Mouse (Mus musculus) Patski (cell line): ENCODE data around the gene Kpna6. TPM values are rescaled to one million over a fixed set of nuclear protein-coding genes. Genes with fewer than 3 reads are reported as not detected.

Experiments
- ATAC-seq: fragments of 100-300 bp; one replicate; pipeline ENCODE4 v1.8.0; 2021
- CTCF ChIA-PET: fragments of 350-600 bp; sonication (Branson Sonifier 250); formaldehyde crosslinking; loops from one replicate; lab custom pipeline; 2022; ENCODE audit warnings: inconsistent platforms; lab: Charles Lee
- POLR2A ChIA-PET: fragments of 350-600 bp; sonication (Branson Sonifier 250); formaldehyde crosslinking; loops from one replicate; lab custom pipeline; 2022; ENCODE audit warnings: antibody characterized with exemption, inconsistent platforms; lab: Charles Lee
- DNase-seq: peaks from one replicate; pipeline ENCODE4 v3.0.0-alpha.2; 2011; ENCODE audit warnings: low read depth, low spot score
- H3K27me3 ChIP-seq: fragments of 371-371 bp; one replicate; pipeline ENCODE4 v1.5.1; 2021
- CTCF ChIP-seq: fragments of 100-300 bp; IDR thresholded peaks from one replicate; pipeline ENCODE4 v1.5.1; 2021
- in situ Hi-C: fragments of 300-500 bp; cut with MboI; formaldehyde crosslinking; loops from 3 replicates; pipeline ENCODE4 v1.11.1; 2018; ENCODE audit warnings: low pct_unique_long_range_greater_than_20kb, mixed read lengths
- polyA plus RNA-seq: library from polyadenylated mRNA; unstranded; gene quantifications from one replicate; pipeline ENCODE4 v1.2.3, GENCODE M21; 2021

Gene Kpna6
- polyA plus RNA-seq, 1 experiment from 2014 or later, result 43.9 TPM

- no peaks in the 10 kb centered on the region for H3K27me3 ChIP-seq
- POLR2A ChIA-PET, result interaction anchor here (0.6 kb wide), 1 partner anchor 15 kb away, joined by 3 read pairs; the partner anchor contains the start of gene Txlna
- in situ Hi-C loops, result no loop called here
- no peak for TF ChIP-seq CTCF
- DNase-seq (no peak), ATAC-seq (no peak)
- CTCF ChIA-PET, result no interaction called here
These were observed 46.5 kb downstream of the Kpna6 start for GRCm38 (mm10) chr4:129626035-129626434.

GRCm38 (mm10) chr4:129625496-129625895 is 47.1 kb downstream of the Kpna6 start:
- DNase-seq (no peak), ATAC-seq (no peak)
- CTCF ChIA-PET, result interaction anchor here (1.5 kb wide), 1 partner anchor 9 kb away, joined by 3 read pairs; no protein-coding TSS in a partner anchor
- in situ Hi-C loops, result no loop called here
- no peaks in the 10 kb centered on the region for H3K27me3 ChIP-seq
- POLR2A ChIA-PET, result interaction anchor here (0.9 kb wide), 1 partner anchor 15 kb away, joined by 5 read pairs; the partner anchor contains the start of gene Txlna
- TF ChIP-seq CTCF, result no peak

GRCm38 (mm10) chr4:129625029-129625370 is 47.6 kb downstream of the Kpna6 start:
- in situ Hi-C loops, result no loop called here
- ATAC-seq (no peak), DNase-seq (no peak)
- TF ChIP-seq CTCF, result no peak
- CTCF ChIA-PET, result interaction anchor here (1.5 kb wide), 1 partner anchor 9 kb away, joined by 3 read pairs; no protein-coding TSS in a partner anchor
- H3K27me3 ChIP-seq, result no peaks in the 10 kb centered on the region
- POLR2A ChIA-PET, result interaction anchor here (0.9 kb wide), 1 partner anchor 15 kb away, joined by 5 read pairs; the partner anchor contains the start of gene Txlna

GRCm38 (mm10) chr4:129624281-129625028 is 48.1 kb downstream of the Kpna6 start:
- ChIA-PET CTCF (interaction anchor here (1.5 kb wide), 1 partner anchor 10 kb away, joined by 3 read pairs; no protein-coding TSS in a partner anchor), POLR2A (interaction anchor here (0.7 to 0.9 kb wide), 2 partner anchors 16 kb away, joined by 3 to 5 read pairs; partner anchors contain the start of gene Txlna)
- TF ChIP-seq CTCF, result no peak
- no peak for DNase-seq
- in situ Hi-C loops, result no loop called here
- no peaks in the 10 kb centered on the region for H3K27me3 ChIP-seq
- ATAC-seq, result peak; percentile 91

- ATAC-seq, result no peak
- TF ChIP-seq CTCF, result no peak
- no peaks in the 10 kb centered on the region for H3K27me3 ChIP-seq
- POLR2A ChIA-PET, result interaction anchor here (0.7 kb wide), 2 partner anchors 13 to 17 kb away, joined by 3 read pairs; no protein-coding TSS in a partner anchor
- in situ Hi-C loops, result no loop called here
- DNase-seq, result no peak
- CTCF ChIA-PET, result no interaction called here
These were observed 48.9 kb downstream of the Kpna6 start, which contains the start of gene Ccdc28b for GRCm38 (mm10) chr4:129623681-129624091. Ccdc28b (minus strand) TSS chr4:129623947.

GRCm38 (mm10) chr4:129622803-129623535 is 49.6 kb downstream of the Kpna6 start:
- in situ Hi-C loops, result no loop called here
- ATAC-seq (no peak), DNase-seq (no peak)
- TF ChIP-seq CTCF, result no peak
- no peaks in the 10 kb centered on the region for H3K27me3 ChIP-seq
- ChIA-PET POLR2A (interaction anchor here (0.6 to 0.7 kb wide), 2 partner anchors 11 to 13 kb away, joined by 3 to 4 read pairs; no protein-coding TSS in a partner anchor), CTCF (no interaction called here)

- DNase-seq (no peak), ATAC-seq (no peak)
- ChIA-PET POLR2A (interaction anchor here (0.6 kb wide), 1 partner anchor 11 kb away, joined by 4 read pairs; no protein-coding TSS in a partner anchor), CTCF (no interaction called here)
- in situ Hi-C loops, result no loop called here
- no peaks in the 10 kb centered on the region for H3K27me3 ChIP-seq
- no peak for TF ChIP-seq CTCF
These were observed 50.3 kb downstream of the Kpna6 start for GRCm38 (mm10) chr4:129622120-129622802.

GRCm38 (mm10) chr4:129621283-129621841 is 51.2 kb downstream of the Kpna6 start:
- in situ Hi-C loops, result no loop called here
- DNase-seq (no peak), ATAC-seq (no peak)
- ChIA-PET CTCF (no interaction called here), POLR2A (interaction anchor here (1.5 kb wide), 1 partner anchor 13 kb away, joined by 3 read pairs; no protein-coding TSS in a partner anchor)
- H3K27me3 ChIP-seq, result no peaks in the 10 kb centered on the region
- TF ChIP-seq CTCF, result no peak

GRCm38 (mm10) chr4:129620419-129621282 is 51.9 kb downstream of the Kpna6 start:
- in situ Hi-C loops, result no loop called here
- no peak for DNase-seq
- POLR2A ChIA-PET, result interaction anchor here (1.5 kb wide), 1 partner anchor 12 kb away, joined by 3 read pairs; no protein-coding TSS in a partner anchor
- H3K27me3 ChIP-seq, result no peaks in the 10 kb centered on the region
- CTCF ChIA-PET, result interaction anchor here (1.0 kb wide), 1 partner anchor 12 kb away, joined by 4 read pairs; no protein-coding TSS in a partner anchor
- ATAC-seq, result no peak
- no peak for TF ChIP-seq CTCF
